Mouse (Mus musculus) hindbrain, embryonic 15.5 days (tissue): ENCODE measurements at regions not wholly inside any gene's neighbourhood (a gene's known extent, or its start where the extent isn't known, plus 50 kb on each side); places are given as distances from the start of the nearest gene placed in this dataset.
"Not testable (repeated sequence)": the region's sequence is repeated elsewhere in the genome, so short reads cannot be mapped to it uniquely, and the experiment has no call there.

Experiments
- ATAC-seq: fragments of 200-750 bp; cut with Nextera tagmentation; 2 replicates; pipeline ENCODE4 v1.8.0; 2017; ENCODE audit warnings: low read depth, moderate number of reproducible peaks, moderate TSS enrichment; ENCODE audit not compliant: low FRiP score
- H3K27ac ChIP-seq: fragments of 300-500 bp; sonication (generic); replicated peaks from 2 replicates; pipeline ENCODE4 v1.5.1; 2015; ENCODE audit warnings: mild to moderate bottlenecking, inconsistent platforms
- H3K27me3 ChIP-seq: fragments of 300-500 bp; sonication (generic); 2 replicates; pipeline ENCODE4 v1.6.1; 2015; ENCODE audit warnings: control low read depth, inconsistent platforms
- H3K36me3 ChIP-seq: fragments of 300-500 bp; sonication (generic); 2 replicates; pipeline ENCODE4 v1.6.1; 2015; ENCODE audit warnings: control low read depth, inconsistent platforms
- H3K4me1 ChIP-seq: fragments of 300-500 bp; sonication (generic); replicated peaks from 2 replicates; pipeline ENCODE4 v1.6.1; 2015; ENCODE audit warnings: control low read depth, inconsistent platforms
- H3K4me2 ChIP-seq: fragments of 300-500 bp; sonication (generic); 2 replicates; pipeline ENCODE4 v1.6.1; 2015; ENCODE audit warnings: moderate library complexity, mild to moderate bottlenecking, inconsistent platforms
- H3K4me3 ChIP-seq: fragments of 300-500 bp; sonication (generic); 2 replicates; pipeline ENCODE4 v1.5.1; 2015; ENCODE audit warnings: mild to moderate bottlenecking, inconsistent platforms
- H3K9ac ChIP-seq: fragments of 300-500 bp; sonication (generic); 2 replicates; pipeline ENCODE4 v1.6.1; 2015; ENCODE audit warnings: inconsistent platforms
- H3K9me3 ChIP-seq: fragments of 300-500 bp; sonication (generic); 2 replicates; pipeline ENCODE4 v1.6.1; 2016; ENCODE audit warnings: control low read depth, inconsistent platforms
- WGBS: fragments of 180-500 bp; shearing (Covaris S2); methylation state at CpG from one replicate; pipeline ENCODE4 v1.1.7; 2015; 5-methylcytosine and 5-hydroxymethylcytosine counted together

DNA sequence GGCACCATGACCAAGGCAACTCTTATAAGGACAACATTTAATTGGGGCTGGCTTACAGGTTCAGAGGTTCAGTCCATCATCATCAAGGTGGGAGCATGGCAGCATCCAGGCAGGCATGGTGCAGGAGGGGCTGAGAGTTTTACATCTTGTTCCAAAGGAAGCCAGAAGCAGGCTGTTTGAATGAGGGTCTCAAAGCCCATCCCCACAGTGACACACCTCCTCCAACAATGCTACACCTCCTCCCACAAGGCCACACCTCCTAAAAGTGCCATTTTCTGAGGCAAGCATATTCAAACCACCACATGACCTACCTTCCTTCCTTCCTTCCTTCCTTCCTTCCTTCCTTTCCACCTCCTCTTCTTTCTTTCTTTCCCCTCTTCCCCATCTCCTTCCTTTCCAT lies 84.5 kb upstream of the Cpsf6 start:
- not testable (repeated sequence) for H3K27ac ChIP-seq

DNA sequence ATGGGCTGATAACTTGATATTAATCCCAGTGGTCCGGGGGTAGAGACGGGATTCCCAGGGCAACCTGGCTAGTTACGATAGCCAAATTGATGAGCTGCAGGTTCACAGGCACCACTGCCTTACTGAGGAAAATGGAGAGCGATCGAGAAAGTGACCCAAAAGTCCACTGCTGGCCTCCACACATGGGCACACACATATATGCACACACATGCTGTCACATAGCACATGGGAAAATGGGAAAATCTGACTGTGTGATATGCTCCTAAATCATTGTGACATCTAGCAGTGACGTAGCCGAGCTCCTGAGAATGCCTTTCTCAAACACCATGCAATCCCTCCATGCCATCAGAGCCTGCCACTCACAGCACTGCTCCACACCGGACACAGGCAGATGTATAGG lies 83.8 kb upstream of the Cpsf6 start:
- H3K9ac ChIP-seq: no peak overlapping the region
- no peak for ATAC-seq
- H3K27me3 ChIP-seq: no peaks in the 10 kb centered on the region
- H3K36me3 ChIP-seq: no peaks in the 10 kb centered on the region
- H3K9me3 ChIP-seq: no peaks in the 10 kb centered on the region
- 91% methylated on average over 8 of the region's 8 CpGs for WGBS
- H3K27ac ChIP-seq: no peak overlapping the region
- no peaks in the 10 kb centered on the region for H3K4me1 ChIP-seq
- no peak overlapping the region for H3K4me3 ChIP-seq
- H3K4me2 ChIP-seq: no peak overlapping the region

More for the DNA sequence above, 84.5 kb upstream of the Cpsf6 start:
- not testable (repeated sequence) for H3K9me3 ChIP-seq, H3K9ac ChIP-seq, H3K4me2 ChIP-seq, H3K4me1 ChIP-seq, H3K4me3 ChIP-seq, ATAC-seq, H3K27me3 ChIP-seq, H3K36me3 ChIP-seq

DNA sequence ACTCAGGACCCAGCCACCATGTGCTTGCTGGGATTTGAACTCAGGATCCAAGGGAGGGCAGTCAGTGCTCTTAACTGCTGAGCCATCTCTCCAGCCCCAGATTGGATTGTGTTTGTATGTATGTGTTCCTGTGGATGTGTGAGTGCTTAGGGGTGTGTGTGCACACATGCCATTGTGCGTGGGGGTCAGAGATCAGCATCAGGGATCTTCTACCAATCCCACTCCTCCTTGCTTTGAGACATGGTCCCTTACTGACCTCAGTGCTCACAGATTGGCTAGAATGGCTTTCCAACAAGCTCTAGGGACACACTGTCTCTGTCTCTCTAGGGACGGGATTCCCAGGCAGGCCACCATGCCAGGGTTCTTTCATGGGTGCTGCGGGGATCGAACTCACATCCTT lies 83.1 kb upstream of the Cpsf6 start:
- no peaks in the 10 kb centered on the region for H3K4me1 ChIP-seq
- no peak overlapping the region for H3K4me2 ChIP-seq
- no peak overlapping the region for H3K9ac ChIP-seq
- WGBS: 92% methylated on average over 4 of the region's 4 CpGs
- H3K27ac ChIP-seq: no peak overlapping the region
- no peaks in the 10 kb centered on the region for H3K36me3 ChIP-seq
- no peaks in the 10 kb centered on the region for H3K9me3 ChIP-seq
- H3K27me3 ChIP-seq: no peaks in the 10 kb centered on the region
- no peak overlapping the region for H3K4me3 ChIP-seq
- no peak for ATAC-seq

DNA sequence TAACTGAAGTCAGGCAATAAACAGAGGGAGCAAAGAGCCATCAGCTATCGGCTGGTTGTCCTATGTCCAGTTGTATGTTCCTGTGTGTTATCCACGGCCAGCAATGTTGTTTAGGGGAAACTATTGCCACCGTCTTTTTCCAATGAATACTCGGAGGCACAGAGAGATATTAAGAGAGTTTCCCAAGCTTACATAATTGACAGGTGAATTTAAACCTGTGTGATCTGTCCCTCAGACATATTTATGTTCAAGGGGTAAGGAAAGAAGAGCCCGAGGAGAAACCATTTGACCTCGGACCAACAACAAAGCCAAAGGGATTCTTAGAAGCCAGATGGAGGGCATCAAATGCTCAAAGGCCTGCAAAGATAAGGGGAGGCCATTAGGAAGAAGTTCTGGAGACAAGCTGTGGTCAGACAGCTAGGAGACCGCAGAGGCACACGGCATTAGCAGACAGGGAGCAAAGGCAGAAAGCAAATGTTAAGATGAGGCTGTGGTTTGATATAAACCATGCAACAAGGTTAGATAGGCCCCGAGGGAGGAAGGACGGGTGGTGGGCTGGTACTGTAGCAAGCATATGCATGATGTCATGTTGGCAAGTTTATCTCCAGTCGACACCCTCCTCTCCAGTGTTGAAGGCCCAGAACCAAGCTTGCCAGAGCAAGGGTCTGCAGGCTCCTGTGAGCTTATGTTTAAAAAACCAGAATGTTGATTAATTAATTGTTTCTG lies 82.1 kb upstream of the Cpsf6 start:
- Histone ChIP-seq H3K9ac (no peak overlapping the region), H3K4me3 (no peak overlapping the region), H3K27me3 (no peaks in the 10 kb centered on the region), H3K27ac (no peak overlapping the region), H3K4me2 (no peak overlapping the region), H3K4me1 (peaks cover 5% of the 10 kb centered on the region; the same call in 1 of the 2 replicates), H3K9me3 (no peaks in the 10 kb centered on the region), H3K36me3 (no peaks in the 10 kb centered on the region)
- 88% methylated on average over 11 of the region's 11 CpGs for WGBS
- ATAC-seq: no peak

DNA sequence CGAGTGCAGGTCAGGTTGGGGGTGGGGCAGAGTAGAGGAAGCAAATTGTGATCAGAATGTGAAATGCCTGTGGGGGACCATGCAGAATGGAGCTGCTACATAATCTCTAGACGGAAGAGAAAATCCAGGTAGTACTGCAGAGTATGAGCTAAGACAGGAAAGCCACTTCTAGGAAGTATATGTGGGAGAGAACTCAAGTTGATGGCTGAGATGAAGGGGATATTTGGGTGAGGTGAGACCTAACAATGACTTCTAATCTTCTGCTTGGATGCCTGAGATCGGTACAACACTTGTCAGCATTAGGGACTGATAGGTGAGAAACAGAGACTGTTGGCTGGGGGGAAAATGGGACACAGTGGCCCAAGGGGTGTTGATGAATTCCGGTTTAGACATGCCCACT lies 81.4 kb upstream of the Cpsf6 start:
- no peak overlapping the region for H3K27ac ChIP-seq
- no peaks in the 10 kb centered on the region for H3K36me3 ChIP-seq
- peaks cover 5% of the 10 kb centered on the region; the same call in 1 of the 2 replicates for H3K4me1 ChIP-seq
- no peaks in the 10 kb centered on the region for H3K9me3 ChIP-seq
- 88% methylated on average over 4 of the region's 4 CpGs for WGBS
- H3K4me2 ChIP-seq: no peak overlapping the region
- ATAC-seq: no peak
- no peak overlapping the region for H3K9ac ChIP-seq
- no peaks in the 10 kb centered on the region for H3K27me3 ChIP-seq
- H3K4me3 ChIP-seq: no peak overlapping the region

DNA sequence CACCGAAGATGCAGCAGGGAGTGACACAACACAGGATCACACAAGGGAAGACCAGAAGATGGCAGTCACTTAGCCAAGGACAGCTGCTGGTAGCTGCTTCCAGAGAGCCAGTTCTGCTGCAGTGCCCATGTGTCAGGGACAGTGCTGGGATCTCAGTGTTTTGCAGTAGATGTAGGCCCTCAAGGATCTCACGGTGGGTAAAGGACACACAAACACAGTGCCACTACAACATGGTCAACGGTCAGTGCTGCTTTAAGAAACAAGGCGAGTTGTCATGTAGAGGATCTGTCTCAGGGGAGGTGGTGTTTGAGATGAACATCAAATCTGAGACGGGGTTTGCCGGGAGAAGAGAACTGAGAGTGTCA lies 80.5 kb upstream of the Cpsf6 start:
- H3K4me1 ChIP-seq: peaks cover 5% of the 10 kb centered on the region; the same call in 1 of the 2 replicates
- H3K9ac ChIP-seq: no peak overlapping the region
- ATAC-seq: no peak
- H3K27ac ChIP-seq: no peak overlapping the region
- no peaks in the 10 kb centered on the region for H3K36me3 ChIP-seq
- no peaks in the 10 kb centered on the region for H3K27me3 ChIP-seq
- no peaks in the 10 kb centered on the region for H3K9me3 ChIP-seq
- H3K4me2 ChIP-seq: no peak overlapping the region
- H3K4me3 ChIP-seq: no peak overlapping the region
- WGBS: 95% methylated on average over 6 of the region's 6 CpGs

DNA sequence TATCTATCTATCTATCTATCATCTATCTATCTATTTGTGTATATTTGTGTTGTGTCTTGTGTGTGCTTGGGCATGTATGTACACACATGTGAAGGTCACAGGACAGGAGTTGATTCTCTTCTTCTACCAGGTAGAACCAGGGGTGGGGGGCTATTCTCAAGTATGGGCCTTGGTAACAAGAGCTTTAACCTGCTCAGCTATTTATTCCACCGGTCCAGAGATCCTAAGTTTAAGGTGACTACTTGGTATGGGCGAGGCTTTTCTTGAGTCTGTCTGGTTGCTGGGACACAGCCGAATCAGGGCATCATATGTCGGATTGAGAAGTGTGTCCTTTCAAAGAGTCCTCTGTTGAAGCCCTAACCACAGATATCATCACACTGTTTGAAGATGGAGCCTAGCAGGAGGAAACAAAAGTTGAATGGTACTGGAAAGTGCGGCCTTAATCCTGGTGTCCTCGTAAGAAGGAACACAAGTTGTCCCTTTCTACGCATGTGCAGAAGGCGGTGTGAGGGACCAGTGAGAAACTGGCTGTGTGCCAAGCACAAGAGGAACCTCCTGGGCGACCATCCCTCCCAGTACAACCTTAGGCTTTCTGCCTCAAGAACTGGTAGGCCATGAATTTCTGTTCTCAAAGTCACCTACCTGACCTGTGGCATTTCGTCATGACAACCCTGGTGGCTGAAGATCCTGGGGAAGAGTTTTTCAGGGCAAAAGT lies 80.0 kb upstream of the Cpsf6 start:
- WGBS: 88% methylated on average over 10 of the region's 10 CpGs
- ATAC-seq: no peak
- no peak overlapping the region for H3K27ac ChIP-seq
- H3K4me2 ChIP-seq: no peak overlapping the region
- H3K4me1 ChIP-seq: peaks cover 5% of the 10 kb centered on the region; the same call in 1 of the 2 replicates
- no peak overlapping the region for H3K9ac ChIP-seq
- H3K4me3 ChIP-seq: no peak overlapping the region
- no peaks in the 10 kb centered on the region for H3K36me3 ChIP-seq
- no peaks in the 10 kb centered on the region for H3K27me3 ChIP-seq
- H3K9me3 ChIP-seq: no peaks in the 10 kb centered on the region

DNA sequence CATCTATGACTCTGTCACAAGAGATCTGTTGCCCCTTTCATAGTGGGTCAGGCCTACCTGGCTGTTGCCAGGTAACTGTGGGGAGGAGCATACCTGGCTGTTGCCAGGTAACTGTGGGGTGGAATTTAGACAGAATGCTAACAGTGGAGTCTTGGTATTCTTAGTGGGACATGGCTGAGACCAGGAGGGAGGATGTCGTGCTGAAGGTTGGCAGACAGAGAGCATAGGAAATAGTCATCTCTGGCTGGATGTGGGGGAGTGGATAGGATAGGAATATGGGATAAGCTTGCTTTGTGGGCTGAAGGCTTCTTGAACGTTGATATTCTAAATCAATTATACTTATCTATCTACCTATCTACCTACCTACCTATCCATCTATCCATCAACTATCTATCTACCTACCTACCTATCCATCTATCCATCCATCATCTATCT lies 79.2 kb upstream of the Cpsf6 start:
- Histone ChIP-seq H3K4me1 (peaks cover 5% of the 10 kb centered on the region; the same call in 1 of the 2 replicates), H3K4me2 (no peak overlapping the region), H3K27me3 (no peaks in the 10 kb centered on the region), H3K27ac (no peak overlapping the region), H3K9ac (no peak overlapping the region), H3K9me3 (no peaks in the 10 kb centered on the region), H3K4me3 (no peak overlapping the region), H3K36me3 (no peaks in the 10 kb centered on the region)
- 91% methylated on average over 2 of the region's 2 CpGs for WGBS
- ATAC-seq: no peak

DNA sequence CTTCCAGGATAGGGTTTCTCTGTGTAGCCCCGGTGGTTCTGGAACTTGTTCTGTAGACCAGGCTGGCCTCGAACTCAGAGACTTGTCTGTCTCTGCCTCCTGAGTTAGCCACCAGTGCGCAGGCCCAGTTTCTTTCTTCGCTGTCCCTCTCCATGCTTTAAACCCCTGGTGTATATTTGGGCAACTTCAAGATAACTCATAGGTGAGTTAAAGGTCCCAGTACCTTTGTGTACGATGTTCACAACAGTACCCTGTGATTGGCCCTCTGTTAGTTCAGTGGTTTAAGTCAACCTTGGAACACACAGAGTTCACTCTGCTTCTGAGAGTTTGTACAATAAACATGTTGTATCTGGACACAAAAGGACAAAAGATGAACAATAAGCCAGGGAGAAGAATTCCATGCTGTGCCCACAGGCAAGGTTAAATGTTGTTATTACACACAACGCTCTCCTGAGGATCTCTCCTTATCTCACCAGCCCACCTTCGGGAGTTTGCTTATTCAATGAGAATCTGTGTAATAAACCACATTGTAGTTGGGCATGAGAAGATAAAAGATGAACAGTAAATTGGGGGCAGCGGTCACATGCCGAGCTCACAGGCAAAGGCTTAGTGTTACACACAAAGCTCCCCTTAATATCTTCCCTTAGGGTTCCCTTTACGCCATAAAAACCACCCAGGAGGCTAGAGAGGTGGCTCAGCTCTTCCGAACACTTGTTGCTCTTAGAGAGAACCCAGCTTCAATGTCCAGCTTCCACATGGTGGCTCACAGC lies 78.6 kb upstream of the Cpsf6 start:
- WGBS: 91% methylated on average over 11 of the region's 11 CpGs
- H3K4me2 ChIP-seq: no peak overlapping the region
- ATAC-seq: no peak

DNA sequence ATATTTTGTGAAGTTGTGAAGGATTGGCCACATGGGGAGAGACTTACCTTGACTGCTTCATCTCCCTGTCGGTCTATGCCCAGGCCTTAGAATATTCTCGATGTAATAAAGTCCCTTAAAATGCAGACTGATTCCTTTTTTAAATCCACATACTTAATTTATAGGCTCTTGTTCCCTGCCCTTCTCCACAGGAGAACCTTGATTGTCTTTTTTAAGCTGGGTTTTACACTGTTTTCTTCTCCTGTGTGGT lies 77.8 kb upstream of the Cpsf6 start:
- H3K4me3 ChIP-seq: no peak overlapping the region
- H3K4me1 ChIP-seq: peaks cover 5% of the 10 kb centered on the region; the same call in 1 of the 2 replicates
- no peak for ATAC-seq
- H3K9ac ChIP-seq: no peak overlapping the region
- H3K9me3 ChIP-seq: no peaks in the 10 kb centered on the region
- H3K36me3 ChIP-seq: no peaks in the 10 kb centered on the region
- no peak overlapping the region for H3K4me2 ChIP-seq
- WGBS: 55% methylated on average over 2 of the region's 2 CpGs
- no peak overlapping the region for H3K27ac ChIP-seq
- H3K27me3 ChIP-seq: no peaks in the 10 kb centered on the region

More for the DNA sequence above, 78.6 kb upstream of the Cpsf6 start:
- peaks cover 5% of the 10 kb centered on the region; the same call in 1 of the 2 replicates for H3K4me1 ChIP-seq
- no peak overlapping the region for H3K4me3 ChIP-seq
- H3K27ac ChIP-seq: no peak overlapping the region
- no peaks in the 10 kb centered on the region for H3K36me3 ChIP-seq
- H3K27me3 ChIP-seq: no peaks in the 10 kb centered on the region
- H3K9ac ChIP-seq: no peak overlapping the region
- H3K9me3 ChIP-seq: no peaks in the 10 kb centered on the region

DNA sequence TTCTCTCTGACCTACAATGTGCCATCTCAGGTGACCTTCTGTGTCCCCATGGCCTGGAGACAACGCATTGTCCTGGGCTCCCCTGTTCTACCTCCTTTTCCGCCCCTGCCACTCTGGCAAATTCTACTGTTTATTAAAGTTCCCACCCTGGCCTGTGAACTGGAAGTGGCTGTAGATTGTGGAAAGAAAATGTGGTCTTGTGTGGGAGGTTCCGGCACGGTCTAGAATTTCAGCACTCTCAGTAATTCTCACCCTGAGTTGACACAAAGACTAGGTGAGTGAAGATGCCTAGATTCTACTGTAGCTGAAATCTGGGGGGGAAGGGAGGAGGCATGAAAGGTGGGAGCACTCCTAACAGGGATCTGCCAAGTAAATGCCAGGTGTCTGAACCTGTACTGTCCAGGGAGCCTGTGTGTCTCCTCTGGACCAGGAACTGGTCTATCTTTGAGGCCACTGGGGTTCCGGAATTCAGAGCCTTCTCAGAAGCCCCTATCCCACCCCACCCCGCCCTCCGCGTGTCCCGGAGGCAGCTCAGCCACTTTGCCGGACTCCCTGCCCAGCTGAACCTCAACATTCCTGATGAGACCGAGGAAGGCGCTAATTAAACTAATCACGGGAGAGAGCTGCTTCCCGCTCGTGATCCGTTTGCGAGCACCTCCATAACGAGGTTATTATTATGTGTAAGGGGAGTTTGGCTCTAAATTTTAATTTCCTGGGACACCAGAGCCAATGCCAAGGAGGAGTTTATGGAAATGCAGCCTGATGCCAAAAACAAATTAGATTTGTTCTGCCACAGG lies 77.3 kb upstream of the Cpsf6 start:
- Histone ChIP-seq H3K27ac (no peak overlapping the region), H3K9ac (no peak overlapping the region), H3K4me1 (peaks cover 5% of the 10 kb centered on the region; the same call in 1 of the 2 replicates), H3K27me3 (no peaks in the 10 kb centered on the region), H3K9me3 (no peaks in the 10 kb centered on the region), H3K36me3 (no peaks in the 10 kb centered on the region), H3K4me2 (no peak overlapping the region), H3K4me3 (no peak overlapping the region)
- no peak for ATAC-seq
- 60% methylated on average over 18 of the region's 18 CpGs for WGBS

DNA sequence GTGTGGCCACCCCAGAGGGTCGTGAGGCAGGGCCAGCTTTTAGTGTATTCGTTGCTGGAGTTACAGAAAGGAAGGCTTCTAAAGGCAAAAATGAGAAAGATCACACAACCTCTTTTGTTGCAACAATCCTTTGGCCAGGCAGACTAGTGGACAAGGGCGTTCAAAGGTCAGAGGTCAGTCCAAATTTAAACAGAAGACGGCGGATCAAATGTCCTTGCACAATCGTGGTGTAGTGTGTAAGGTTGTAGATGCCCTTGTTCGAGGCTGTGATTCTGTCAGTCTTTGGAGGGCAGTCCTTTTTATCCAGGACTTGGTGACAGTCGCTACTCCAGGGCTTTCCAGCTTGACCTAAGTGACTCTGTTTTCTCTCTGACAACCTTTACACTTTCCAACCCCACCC lies 76.6 kb upstream of the Cpsf6 start:
- H3K27ac ChIP-seq: no peak overlapping the region
- peaks cover 5% of the 10 kb centered on the region; the same call in 1 of the 2 replicates for H3K4me1 ChIP-seq
- no peaks in the 10 kb centered on the region for H3K9me3 ChIP-seq
- no peak overlapping the region for H3K4me2 ChIP-seq
- no peak overlapping the region for H3K4me3 ChIP-seq
- no peak overlapping the region for H3K9ac ChIP-seq
- 81% methylated on average over 8 of the region's 8 CpGs for WGBS
- no peak for ATAC-seq
- H3K36me3 ChIP-seq: no peaks in the 10 kb centered on the region
- no peaks in the 10 kb centered on the region for H3K27me3 ChIP-seq
